Mouse (Mus musculus) G1E (cell line): ENCODE results near the gene Tex52. TPM values are rescaled to one million over a fixed set of nuclear protein-coding genes. Genes with fewer than 3 reads are reported as not detected.
"Not testable (repeated sequence)": the region's sequence is repeated elsewhere in the genome, so short reads cannot be mapped to it uniquely, and the experiment has no call there.

Experiments used
- ATAC-seq: 2 replicates; pipeline ENCODE4 v1.8.0; 2016; ENCODE audit warnings: mild to moderate bottlenecking; ENCODE audit not compliant: insufficient number of reproducible peaks, poor library complexity, low FRiP score, severe bottlenecking; ENCODE audit errors: extremely low read depth
- DNase-seq: peaks from one replicate; pipeline ENCODE4 v3.0.0; 2012; ENCODE audit warnings: low spot score
- H3K27me3 ChIP-seq: 2 replicates; pipeline ENCODE4 v1.6.1; 2012; ENCODE audit warnings: mild to moderate bottlenecking, low read length, inconsistent platforms; ENCODE audit not compliant: insufficient read depth
- H3K36me3 ChIP-seq: replicated peaks from 2 replicates; pipeline ENCODE3; 2012; ENCODE audit warnings: mild to moderate bottlenecking, inconsistent platforms
- H3K4me1 ChIP-seq: 2 replicates; pipeline ENCODE4 v1.6.1; 2012; ENCODE audit warnings: low read depth, low read length, inconsistent platforms, mixed read lengths; ENCODE audit not compliant: insufficient read depth
- H3K4me3 ChIP-seq: 2 replicates; pipeline ENCODE4 v1.5.1; 2012; ENCODE audit warnings: low read depth, mild to moderate bottlenecking, inconsistent platforms, low read length, moderate library complexity, mixed read lengths
- H3K9me3 ChIP-seq: replicated peaks from 2 replicates; pipeline ENCODE4 v1.6.1; 2012; ENCODE audit warnings: inconsistent platforms
- CTCF ChIP-seq: IDR thresholded peaks from 2 replicates; pipeline ENCODE4 v1.5.1; 2012; ENCODE audit warnings: low read depth, low read length, inconsistent platforms, mixed read lengths
- GATA1 ChIP-seq: IDR thresholded peaks from 2 replicates; pipeline ENCODE4 v1.6.1; 2012; ENCODE audit warnings: borderline replicate concordance, low read length, inconsistent platforms, mixed read lengths
- GATA2 ChIP-seq: IDR thresholded peaks from 2 replicates; pipeline ENCODE4 v1.6.1; 2012; ENCODE audit warnings: low read depth, low read length, inconsistent platforms, borderline replicate concordance
- POLR2AphosphoS5 ChIP-seq: IDR thresholded peaks from 2 replicates; pipeline ENCODE4 v1.6.1; 2012; ENCODE audit warnings: low read depth, low read length, inconsistent platforms; ENCODE audit not compliant: insufficient replicate concordance
- TAL1 ChIP-seq: conservative IDR thresholded peaks from 2 replicates; pipeline ENCODE4 v1.6.1; 2012; ENCODE audit warnings: low read depth, low read length, inconsistent platforms, mixed read lengths
- polyA plus RNA-seq: library from polyadenylated mRNA; stranded (reverse); fragments of >175 nt; gene quantifications from 2 replicates; pipeline ENCODE4 v1.2.3, GENCODE M21; 2012
- total RNA-seq, 2 experiments: library from RNA; stranded (forward) in 1 of 2; stranded (reverse) in 1 of 2; fragments of 200-1000 nt in 1 of 2; fragments of >200 nt in 1 of 2; fragmentation: Nextera tagmentation in 1 of 2; gene quantifications; 2 replicates each; pipeline ENCODE4 v1.2.3; 2014 to 2017

Tex52 gene
- total and polyA plus RNA-seq, 3 experiments, result 0.11 TPM; not detected in 2

DNA sequence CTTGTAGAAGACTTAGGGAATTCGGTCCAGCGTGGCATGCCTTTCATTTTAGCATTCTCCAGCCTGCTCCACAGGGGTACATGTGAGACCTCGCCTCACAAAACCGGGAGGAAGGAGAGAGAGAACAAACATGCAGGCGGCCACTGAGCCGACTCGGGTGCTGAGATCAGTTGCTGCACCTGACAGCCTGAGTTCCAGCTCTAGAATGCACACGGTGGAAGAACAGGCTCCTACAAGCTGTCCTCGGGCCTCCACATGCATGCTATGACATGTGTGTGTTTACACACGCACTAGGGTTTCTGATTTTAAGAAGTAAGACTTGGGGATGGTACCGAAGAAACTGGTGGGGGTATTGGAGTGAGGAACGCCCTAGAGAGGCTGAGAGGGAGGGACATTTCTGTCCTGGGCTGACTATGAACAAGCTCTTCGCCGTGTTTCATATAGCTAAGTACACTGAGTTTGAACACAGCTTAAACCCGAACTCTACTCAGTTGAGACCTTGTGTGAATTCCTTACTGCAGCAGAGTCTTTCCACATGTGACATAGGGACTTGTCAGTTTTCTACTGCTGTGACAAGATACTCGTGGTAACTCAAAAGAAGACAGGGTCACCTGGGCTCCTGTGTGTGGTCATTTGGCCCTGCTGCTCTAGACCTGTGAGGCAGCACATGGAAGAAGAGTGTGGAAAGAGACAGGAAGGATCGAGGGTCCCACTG is 1.3 kb downstream of the Tex52 start:
- no peaks in the 10 kb centered on the region; the same call in none of the 2 replicates for H3K4me1 ChIP-seq
- H3K27me3 ChIP-seq, result peaks cover 6% of the 10 kb centered on the region; the same call in 1 of the 2 replicates
- H3K4me3 ChIP-seq, result no peak overlapping the region
- no peak for DNase-seq
- ATAC-seq, result no peak
- TF ChIP-seq CTCF (no peak), TAL1 (no peak), POLR2AphosphoS5 (no peak), GATA1 (no peak), GATA2 (no peak)
- peaks cover 51% of the 10 kb centered on the region for H3K36me3 ChIP-seq
- H3K9me3 ChIP-seq, result no peaks in the 10 kb centered on the region

DNA sequence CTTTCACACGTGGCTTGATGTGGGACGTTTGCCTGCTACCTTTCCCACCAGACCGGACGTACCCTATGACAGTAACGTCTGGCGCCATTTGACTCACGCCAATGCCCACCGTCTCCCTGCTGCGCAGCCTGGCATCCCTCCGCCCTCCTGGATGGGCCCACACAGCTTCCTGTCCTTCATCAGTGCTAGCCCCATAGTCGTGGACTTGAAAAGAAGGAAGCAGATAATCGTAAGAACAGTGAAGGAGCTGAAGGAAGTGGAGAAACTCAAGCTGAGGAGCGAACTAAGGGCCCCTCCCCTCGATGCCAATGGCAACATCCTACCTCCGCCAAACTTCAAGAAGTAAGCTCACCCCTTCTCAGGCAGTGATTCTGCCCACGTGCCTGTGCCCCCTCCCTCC is 4.4 kb downstream of the Tex52 start:
- DNase-seq (no peak), ATAC-seq (no peak)
- no peaks in the 10 kb centered on the region for H3K9me3 ChIP-seq
- no peak for TF ChIP-seq POLR2AphosphoS5
- TF ChIP-seq TAL1, result no peak
- no peak for TF ChIP-seq GATA1
- H3K4me1 ChIP-seq, result peaks cover 4% of the 10 kb centered on the region
- no peak overlapping the region for H3K4me3 ChIP-seq
- peaks cover 14% of the 10 kb centered on the region; the same call in 1 of the 2 replicates for H3K27me3 ChIP-seq
- H3K36me3 ChIP-seq, result peaks cover 20% of the 10 kb centered on the region

DNA sequence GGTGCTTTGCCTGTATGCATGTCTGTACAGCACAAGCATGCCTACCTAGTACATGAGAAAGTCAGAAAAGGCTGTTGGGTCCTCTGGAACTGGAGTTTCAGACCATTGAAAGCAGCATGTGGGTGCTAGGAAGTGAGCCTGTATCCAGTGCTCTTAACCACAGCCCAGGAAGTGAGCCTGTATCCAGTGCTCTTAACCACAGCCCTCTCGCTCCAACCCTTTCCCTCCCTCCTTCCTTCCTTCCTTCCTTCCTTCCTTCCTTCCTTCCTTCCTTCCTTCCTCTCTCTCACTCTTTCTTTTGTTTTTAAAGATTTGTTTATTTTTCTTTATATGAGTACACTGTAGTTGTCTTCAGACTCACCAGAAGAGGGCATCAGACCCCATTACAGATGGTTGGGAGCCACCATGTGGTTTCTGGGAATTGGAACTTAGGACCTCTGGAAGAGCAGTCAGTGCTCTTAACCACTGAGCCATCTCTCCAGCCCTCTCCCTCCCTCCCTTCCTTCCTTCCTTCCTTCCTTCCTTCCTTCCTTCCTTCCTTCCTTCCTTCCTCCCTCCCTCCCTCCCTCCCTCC is 5.4 kb downstream of the Tex52 start:
- not testable (repeated sequence) for H3K4me3 ChIP-seq, ATAC-seq, H3K4me1 ChIP-seq, DNase-seq, H3K9me3 ChIP-seq
- peaks cover 14% of the 10 kb centered on the region for H3K36me3 ChIP-seq
- peaks cover 14% of the 10 kb centered on the region; the same call in 1 of the 2 replicates for H3K27me3 ChIP-seq

DNA sequence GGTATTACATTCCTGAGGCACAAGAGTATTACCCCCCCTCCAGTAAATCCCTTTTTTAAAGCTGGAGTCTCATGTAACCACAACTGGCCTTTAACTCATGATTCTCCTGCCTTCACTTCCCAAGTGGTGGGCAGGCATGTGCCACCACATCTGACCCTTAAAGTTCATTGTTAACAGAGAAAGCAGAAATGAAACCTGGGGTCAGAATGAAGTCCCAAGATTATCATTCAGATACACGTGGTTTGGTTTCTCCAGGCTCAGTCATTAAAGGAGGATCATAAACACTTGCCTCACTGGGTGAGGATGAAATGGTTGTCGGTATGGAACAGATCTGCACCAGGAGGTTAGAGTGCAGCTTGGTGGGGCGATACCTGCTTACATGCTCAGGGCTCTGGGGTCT is 6.0 kb downstream of the Tex52 start:
- DNase-seq, result no peak
- H3K9me3 ChIP-seq, result no peaks in the 10 kb centered on the region
- no peak overlapping the region for H3K4me3 ChIP-seq
- H3K27me3 ChIP-seq, result peaks cover 18% of the 10 kb centered on the region; the same call in 1 of the 2 replicates
- H3K36me3 ChIP-seq, result peaks cover 8% of the 10 kb centered on the region
- no peak for TF ChIP-seq TAL1
- no peak for TF ChIP-seq GATA1
- no peak for TF ChIP-seq GATA2
- TF ChIP-seq POLR2AphosphoS5, result no peak
- TF ChIP-seq CTCF, result no peak
- H3K4me1 ChIP-seq, result peaks cover 4% of the 10 kb centered on the region
- no peak for ATAC-seq

DNA sequence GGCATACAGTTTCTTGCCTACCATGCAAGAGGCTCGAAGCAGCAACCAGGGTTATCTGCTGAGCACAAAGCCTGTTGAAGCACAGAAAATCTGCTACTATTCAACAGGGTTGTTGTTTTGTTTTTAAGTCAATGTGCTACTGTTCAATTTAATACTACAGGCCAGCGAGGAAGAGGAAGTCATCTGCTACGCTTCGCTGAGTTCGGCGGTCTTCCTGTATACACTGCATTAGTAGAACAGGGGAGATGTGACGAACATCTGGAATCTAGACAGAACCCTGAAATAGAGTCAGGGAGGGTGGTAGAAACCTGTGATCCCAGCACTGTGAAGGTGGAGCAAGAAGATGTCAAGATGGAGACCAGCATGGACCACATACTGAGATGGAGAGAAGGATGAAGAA is 8.5 kb downstream of the Tex52 start:
- ATAC-seq (peak; percentile 78), DNase-seq (no peak)
- Histone ChIP-seq H3K4me3 (no peak overlapping the region), H3K9me3 (no peaks in the 10 kb centered on the region), H3K27me3 (peaks cover 24% of the 10 kb centered on the region; the same call in 1 of the 2 replicates), H3K4me1 (peaks cover 4% of the 10 kb centered on the region), H3K36me3 (no peaks in the 10 kb centered on the region)
- TF ChIP-seq GATA2, result no peak
- no peak for TF ChIP-seq GATA1
- TF ChIP-seq POLR2AphosphoS5, result no peak
- TF ChIP-seq CTCF, result no peak
- TF ChIP-seq TAL1, result no peak

DNA sequence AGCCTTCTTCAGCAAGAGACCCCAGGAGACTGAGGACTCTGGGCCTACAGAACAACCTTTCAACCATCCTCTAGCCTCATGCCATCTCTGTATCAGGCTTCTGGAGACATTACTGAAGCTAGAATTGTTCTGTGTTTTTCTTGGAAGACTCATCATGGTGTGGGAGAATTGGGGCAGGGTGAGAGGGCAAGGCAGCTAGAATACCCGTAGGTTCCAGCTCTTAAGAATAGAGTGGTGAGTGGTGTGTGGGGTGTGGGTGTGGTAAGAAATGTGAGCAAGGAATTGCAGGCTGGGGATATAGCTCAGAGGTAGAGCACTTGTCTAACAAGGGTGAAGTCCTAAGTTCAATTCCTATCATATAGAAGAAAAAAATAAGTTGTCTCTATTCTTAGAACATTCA is 9.8 kb downstream of the Tex52 start:
- Histone ChIP-seq H3K4me3 (no peak overlapping the region), H3K4me1 (peaks cover 4% of the 10 kb centered on the region; the same call in 1 of the 2 replicates), H3K27me3 (peaks cover 22% of the 10 kb centered on the region), H3K9me3 (no peaks in the 10 kb centered on the region), H3K36me3 (no peaks in the 10 kb centered on the region)
- DNase-seq (no peak), ATAC-seq (no peak)
- no peak for TF ChIP-seq CTCF
- no peak for TF ChIP-seq GATA1
- no peak for TF ChIP-seq POLR2AphosphoS5
